Mouse (Mus musculus): ENCODE measurements around the gene Tceanc2.

Gene Tceanc2

GRCm38 (mm10) chr4:107178182-107178829 lies 610 bp downstream of the Tceanc2 start, which contains the start of gene Tmem59:
TSS of gene Tmem59 (plus strand) at chr4:107178399.
- DNase-seq (ENCODE audit: low read depth, low spot score), result peak; percentile 91

DNA sequence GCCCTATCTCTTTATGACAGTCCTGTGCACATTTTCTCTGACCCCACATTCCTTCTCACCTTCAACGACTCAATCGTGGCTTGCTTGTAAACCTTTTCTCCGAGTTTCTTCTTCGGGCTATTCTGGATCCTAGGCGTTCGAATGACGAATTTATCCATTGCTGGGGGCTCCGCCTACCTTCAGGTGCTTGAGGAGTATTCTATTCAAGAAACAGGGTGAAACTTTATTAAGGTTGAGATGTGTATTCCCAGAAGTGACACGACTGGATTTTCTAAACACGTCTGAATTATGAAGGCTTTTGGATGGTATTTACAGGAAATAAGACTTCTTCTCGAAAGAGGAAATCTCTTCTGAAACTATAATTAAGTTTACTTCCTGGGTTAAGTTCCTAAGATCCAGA lies 1.4 kb downstream of the Tceanc2 start:
- no peak for DNase-seq (ENCODE audit: low read depth, low spot score)

GRCm38 (mm10) chr4:107167798-107168197 lies 11.1 kb downstream of the Tceanc2 start:
- no peak for DNase-seq (ENCODE audit: low read depth, low spot score)

GRCm38 (mm10) chr4:107166700-107167099 lies 12.2 kb downstream of the Tceanc2 start:
- DNase-seq (ENCODE audit: low read depth, low spot score), result no peak

DNA sequence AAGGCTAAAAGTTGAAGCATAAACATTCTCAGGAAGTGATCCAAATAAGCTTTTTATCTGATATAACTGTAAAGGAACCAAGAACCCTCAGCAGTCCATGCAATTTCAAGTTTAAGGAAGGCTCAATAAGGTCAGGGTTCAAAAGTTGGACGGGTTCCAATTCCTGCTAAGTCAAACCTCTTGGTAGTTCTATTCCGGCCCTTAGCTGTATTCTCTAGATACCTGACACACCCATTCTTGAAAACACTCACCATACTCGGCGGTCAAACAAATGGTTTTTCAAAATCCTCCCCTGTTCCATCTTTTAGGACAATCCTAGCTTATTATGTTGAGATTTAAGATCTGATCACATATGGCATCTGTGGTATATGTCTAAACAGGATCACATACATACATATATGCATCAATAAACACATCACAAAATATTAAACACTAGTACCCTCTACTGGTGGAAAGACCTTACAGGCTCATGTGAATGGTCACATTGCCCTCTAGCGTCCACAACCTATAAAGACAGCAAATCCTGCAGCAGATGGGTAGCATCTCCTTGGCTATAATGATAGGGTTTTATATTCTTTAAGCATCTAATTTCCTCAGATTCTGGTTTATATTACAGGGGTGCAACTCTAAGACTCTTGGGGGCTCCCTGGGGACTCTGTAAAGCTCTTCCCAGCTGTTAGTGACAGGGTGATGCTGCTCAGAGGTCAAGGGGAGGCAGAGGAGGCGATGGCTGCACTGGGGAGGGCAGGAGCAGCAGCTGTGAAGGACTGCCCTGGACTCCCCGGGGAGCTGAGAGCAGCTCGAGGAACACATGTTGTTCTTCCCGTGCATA lies 14.9 kb downstream of the Tceanc2 start:
- DNase-seq (ENCODE audit: low read depth, low spot score), result peak; percentile 82

DNA sequence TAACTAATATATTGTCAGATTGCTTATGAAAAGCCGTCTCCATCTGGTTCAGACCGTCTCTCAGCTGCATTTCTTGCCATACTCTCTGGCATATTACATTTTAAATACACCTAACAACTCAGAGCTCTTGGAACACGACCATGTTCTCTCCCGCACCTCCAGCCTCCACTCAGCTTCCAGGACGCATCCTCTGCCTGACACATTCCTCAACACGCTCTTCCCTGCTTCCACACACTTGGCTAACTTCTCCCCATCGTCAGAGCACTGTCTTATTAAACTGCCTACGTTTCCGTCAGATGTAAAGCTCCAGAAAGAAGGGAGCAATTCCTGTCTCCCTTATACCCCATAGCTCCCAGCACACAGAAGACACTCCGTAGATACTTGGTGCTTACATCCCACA lies 15.6 kb downstream of the Tceanc2 start:
- peak; percentile 86 for DNase-seq (ENCODE audit: low read depth, low spot score)

- no peak for DNase-seq (ENCODE audit: low read depth, low spot score)
Measured at GRCm38 (mm10) chr4:107160181-107160580, 18.7 kb downstream of the Tceanc2 start.

GRCm38 (mm10) chr4:107159166-107159773 lies 19.6 kb downstream of the Tceanc2 start:
- DNase-seq (ENCODE audit: low read depth, low spot score), result no peak

GRCm38 (mm10) chr4:107156983-107157401 lies 21.9 kb downstream of the Tceanc2 start:
- no peak for DNase-seq (ENCODE audit: low read depth, low spot score)

GRCm38 (mm10) chr4:107152571-107152970 lies 26.3 kb downstream of the Tceanc2 start:
- no peak for DNase-seq (ENCODE audit: low read depth, low spot score)

GRCm38 (mm10) chr4:107150991-107151390 lies 27.9 kb downstream of the Tceanc2 start:
- DNase-seq (ENCODE audit: low read depth, low spot score), result peak; percentile 80

GRCm38 (mm10) chr4:107143511-107143910 lies 35.4 kb downstream of the Tceanc2 start:
- DNase-seq (ENCODE audit: low read depth, low spot score), result no peak

DNA sequence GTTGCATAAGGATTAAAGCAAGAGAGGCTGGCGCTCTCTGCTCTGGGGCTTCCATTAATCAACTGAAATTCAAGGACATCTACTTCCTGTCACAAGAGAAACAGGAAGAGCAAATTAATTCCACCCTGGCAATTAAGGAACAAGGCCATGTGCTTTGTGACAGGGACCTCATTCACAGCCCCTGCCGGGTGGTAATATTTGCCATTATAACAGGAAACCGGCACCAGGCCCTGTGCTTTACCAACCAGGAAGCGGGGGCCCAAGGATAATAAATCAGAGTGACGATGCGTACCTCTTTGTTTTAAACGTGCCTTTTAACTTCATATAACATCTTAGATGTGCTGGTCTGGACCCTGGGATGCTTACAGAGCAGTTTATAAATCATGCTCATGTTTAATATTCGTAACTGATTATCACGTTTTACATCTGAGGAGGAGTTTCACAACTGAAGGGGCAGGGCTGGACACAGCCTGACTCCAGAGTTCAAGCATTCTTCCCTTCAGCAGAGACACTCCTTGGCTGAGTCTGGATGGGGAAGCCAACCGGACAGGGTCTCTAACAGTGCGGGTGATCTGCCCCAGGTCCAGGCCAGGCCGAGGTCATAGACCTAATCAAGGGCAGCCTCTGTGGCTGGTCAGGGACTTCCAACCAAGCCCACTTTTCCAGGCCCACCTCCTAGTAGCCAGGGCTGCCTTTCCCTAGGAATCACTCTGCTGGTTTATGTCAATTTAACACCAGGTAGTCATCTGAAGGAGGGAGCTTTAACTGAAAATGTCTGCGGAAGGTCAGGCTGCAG lies 38.9 kb downstream of the Tceanc2 start:
- DNase-seq (ENCODE audit: low read depth, low spot score), result no peak

DNA sequence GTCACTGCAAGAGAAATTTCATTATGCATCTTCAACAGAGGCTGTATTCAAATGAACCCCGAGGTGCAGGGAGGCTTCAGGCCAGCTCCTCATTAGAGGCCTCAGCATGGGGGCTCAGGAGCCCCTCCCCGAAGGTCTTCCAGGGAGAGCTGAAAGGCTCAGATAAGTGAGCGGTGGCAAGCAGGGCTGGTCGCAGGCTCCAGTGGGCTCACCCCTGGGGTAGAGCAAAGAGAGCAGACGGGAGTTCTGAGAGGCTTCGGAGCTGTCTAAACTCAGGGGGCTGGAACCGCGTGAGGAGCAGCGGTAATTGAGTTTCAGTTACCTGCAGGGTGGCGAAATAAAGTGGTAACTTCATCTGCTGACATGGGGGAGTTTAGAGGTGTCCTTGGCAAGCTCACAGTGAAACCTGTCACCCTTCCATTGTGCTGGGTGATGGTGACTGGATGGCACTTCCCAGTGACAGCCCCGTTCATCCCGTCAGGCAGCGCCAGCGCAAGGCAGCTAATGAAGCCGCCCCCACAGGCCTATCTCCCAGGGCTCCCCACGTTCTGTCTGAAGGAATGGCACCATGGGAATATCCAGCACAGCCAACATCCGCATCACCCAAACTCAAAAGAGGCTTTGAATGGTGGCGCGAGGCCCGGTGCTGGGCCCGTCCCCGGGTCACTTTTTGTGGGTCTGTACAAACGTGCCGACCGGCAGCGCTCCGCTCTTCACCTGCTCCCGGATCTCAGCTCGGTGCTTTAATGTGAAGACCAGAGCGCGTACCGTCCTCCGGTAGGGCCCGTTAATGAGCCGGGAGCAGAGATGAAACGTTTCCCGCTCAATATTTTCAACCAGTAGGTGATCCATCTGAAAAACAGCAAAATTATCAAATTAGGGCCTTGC lies 39.7 kb downstream of the Tceanc2 start:
- DNase-seq (ENCODE audit: low read depth, low spot score), result no peak

DNA sequence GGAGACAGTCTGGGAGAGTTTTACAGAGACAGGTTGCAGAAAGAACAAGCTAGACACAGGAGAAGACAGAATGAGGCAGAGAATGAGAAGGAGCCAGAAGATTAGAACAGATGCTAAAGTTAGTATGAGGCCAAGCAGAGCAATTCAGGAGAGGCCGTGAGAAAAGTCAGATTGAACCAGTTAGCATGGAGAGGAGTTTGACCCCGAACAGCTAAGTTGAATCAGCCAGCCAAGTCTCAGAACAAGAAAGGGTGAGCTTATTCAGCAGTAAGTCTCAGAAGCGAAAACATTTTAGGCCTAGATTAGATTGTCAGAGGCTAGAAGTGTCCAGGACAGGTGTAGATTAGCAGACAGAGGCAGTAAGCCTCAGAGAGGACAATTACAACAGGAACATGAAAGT lies 42.4 kb downstream of the Tceanc2 start:
- DNase-seq (ENCODE audit: low read depth, low spot score), result no peak

GRCm38 (mm10) chr4:107135663-107136062 lies 43.3 kb downstream of the Tceanc2 start:
- DNase-seq (ENCODE audit: low read depth, low spot score), result no peak

GRCm38 (mm10) chr4:107134891-107135290 lies 44.0 kb downstream of the Tceanc2 start:
- DNase-seq (ENCODE audit: low read depth, low spot score), result no peak

- DNase-seq (ENCODE audit: low read depth, low spot score), result no peak
Measured at GRCm38 (mm10) chr4:107130534-107130933, 48.4 kb downstream of the Tceanc2 start.

- DNase-seq (ENCODE audit: low read depth, low spot score), result no peak
Measured at GRCm38 (mm10) chr4:107129373-107129772, 49.5 kb downstream of the Tceanc2 start.

- no peak for DNase-seq (ENCODE audit: low read depth, low spot score)
Measured at GRCm38 (mm10) chr4:107127901-107128669, 50.8 kb downstream of the Tceanc2 start.

All from telencephalon, adult 2 months (tissue).